Mouse (Mus musculus) left cerebral cortex, adult 2 months (tissue): ENCODE results near the gene Tmem132d. TPM values are rescaled to one million over a fixed set of nuclear protein-coding genes. Genes with fewer than 3 reads are reported as not detected.
A peak's percentile ranks its signal among the peaks of the same experiment; 100 is the strongest.
"Not testable (repeated sequence)": the region's sequence is repeated elsewhere in the genome, so short reads cannot be mapped to it uniquely, and the experiment has no call there.

Experiments used
- DNase-seq, 2 experiments: peaks; one replicate each; pipeline ENCODE4 v3.0.0; 2021 to 2022; ENCODE audit warnings: low spot score in 2 of 2, mixed read lengths in 1 of 2; ENCODE audit errors: extremely low spot score in 1 of 2
- H3K27ac ChIP-seq: fragments of 200-600 bp; 2 replicates; pipeline ENCODE4 v1.8.1; 2022
- H3K4me3 ChIP-seq: fragments of 200-600 bp; 2 replicates; pipeline ENCODE4 v1.8.1; 2022
- CTCF ChIP-seq: fragments of 200-600 bp; IDR thresholded peaks from 2 replicates; pipeline ENCODE4 v1.8.1; 2022; ENCODE audit warnings: antibody characterized with exemption, mild to moderate bottlenecking, moderate library complexity
- intact Hi-C: fragments of 180-260 bp; cut with DNase I; formaldehyde crosslinking; loops from one replicate; pipeline ENCODE4 v1.15.1; 2025
- total RNA-seq, 2 experiments: library from RNA; stranded (reverse); gene quantifications; 2 replicates each; pipeline ENCODE4 v1.2.3; 2021

The Tmem132d gene
- total RNA-seq, 2 experiments from 2014 or later: 57.7 to 59.9 TPM

GRCm38 (mm10) chr5:127807419-127807818 lies 625.5 kb downstream of the Tmem132d start:
- no peak overlapping the region for H3K27ac ChIP-seq
- intact Hi-C loops: no loop called here
- H3K4me3 ChIP-seq: no peak overlapping the region
- no peak for DNase-seq
- TF ChIP-seq CTCF: no peak

- intact Hi-C loops: no loop called here
- no peak for TF ChIP-seq CTCF
- no peak for DNase-seq
Measured at GRCm38 (mm10) chr5:127806850-127807249, 626.0 kb downstream of the Tmem132d start.

GRCm38 (mm10) chr5:127800907-127801306 lies 632.0 kb downstream of the Tmem132d start:
- no peak overlapping the region for H3K4me3 ChIP-seq
- H3K27ac ChIP-seq: no peak overlapping the region
- intact Hi-C loops: loop anchor here (5.0 kb wide), 1 partner anchor 94 kb away; no protein-coding TSS in a partner anchor
- no peak for DNase-seq
- peak; percentile 51 for TF ChIP-seq CTCF

More at GRCm38 (mm10) chr5:127806850-127807249, 626.0 kb downstream of the Tmem132d start:
- H3K4me3 ChIP-seq: no peak overlapping the region
- no peak overlapping the region for H3K27ac ChIP-seq

- DNase-seq: no peak
- H3K4me3 ChIP-seq: no peak overlapping the region
- no peak for TF ChIP-seq CTCF
- intact Hi-C loops: no loop called here
- H3K27ac ChIP-seq: no peak overlapping the region
Measured at GRCm38 (mm10) chr5:127781221-127781620, 651.7 kb downstream of the Tmem132d start.

GRCm38 (mm10) chr5:127775749-127776148 lies 657.1 kb downstream of the Tmem132d start:
- no peak for TF ChIP-seq CTCF
- peak in 1 of 2 experiments; percentile 27 for DNase-seq
- intact Hi-C loops: no loop called here
- Histone ChIP-seq H3K27ac (no peak overlapping the region), H3K4me3 (no peak overlapping the region)

GRCm38 (mm10) chr5:127758576-127758975 lies 674.3 kb downstream of the Tmem132d start:
- intact Hi-C loops: loop anchor here (5.0 kb wide), 1 partner anchor 679 kb away; no protein-coding TSS in a partner anchor
- no peak overlapping the region for H3K27ac ChIP-seq
- no peak for TF ChIP-seq CTCF
- H3K4me3 ChIP-seq: no peak overlapping the region
- DNase-seq: no peak

GRCm38 (mm10) chr5:127756671-127757423 lies 676.0 kb downstream of the Tmem132d start:
- no peak for DNase-seq
- Histone ChIP-seq H3K27ac (no peak overlapping the region), H3K4me3 (no peak overlapping the region)
- peak; percentile 54 for TF ChIP-seq CTCF
- intact Hi-C loops: loop anchor here (5.0 kb wide), 1 partner anchor 680 kb away; no protein-coding TSS in a partner anchor

- intact Hi-C loops: loop anchor here (5.0 kb wide), 1 partner anchor 681 kb away; no protein-coding TSS in a partner anchor
- Histone ChIP-seq H3K27ac (no peak overlapping the region), H3K4me3 (no peak overlapping the region)
- DNase-seq: no peak
- TF ChIP-seq CTCF: no peak
Measured at GRCm38 (mm10) chr5:127756011-127756410, 676.9 kb downstream of the Tmem132d start.

- no peak for TF ChIP-seq CTCF
- no peak for DNase-seq
- intact Hi-C loops: loop anchor here (5.0 kb wide), 1 partner anchor 682 kb away; no protein-coding TSS in a partner anchor
Measured at GRCm38 (mm10) chr5:127755594-127755993, 677.3 kb downstream of the Tmem132d start.

GRCm38 (mm10) chr5:127751262-127751975 lies 681.5 kb downstream of the Tmem132d start:
- intact Hi-C loops: no loop called here
- no peak overlapping the region for H3K4me3 ChIP-seq
- no peak for TF ChIP-seq CTCF
- H3K27ac ChIP-seq: no peak overlapping the region
- no peak for DNase-seq

More at GRCm38 (mm10) chr5:127755594-127755993, 677.3 kb downstream of the Tmem132d start:
- no peak overlapping the region for H3K27ac ChIP-seq
- no peak overlapping the region for H3K4me3 ChIP-seq

GRCm38 (mm10) chr5:127749540-127749939 lies 683.3 kb downstream of the Tmem132d start:
- intact Hi-C loops, DNase-seq, H3K27ac ChIP-seq, H3K4me3 ChIP-seq: not testable (repeated sequence)

GRCm38 (mm10) chr5:127741331-127741730 lies 691.5 kb downstream of the Tmem132d start:
- H3K27ac ChIP-seq: no peak overlapping the region
- no peak for TF ChIP-seq CTCF
- intact Hi-C loops: no loop called here
- peak; percentile 30 to 61 for DNase-seq
- no peak overlapping the region for H3K4me3 ChIP-seq

Other genes with a start within 250 kb of the Tmem132d start
- gene Fzd10, start 167.8 kb upstream of the Tmem132d start, total RNA-seq: 1 to 10 TPM; 1.9 to 3.0 TPM